Mouse (Mus musculus) embryonic facial prominence, embryonic 12.5 days (tissue): ENCODE data around the gene Phlpp2. TPM values are rescaled to one million over a fixed set of nuclear protein-coding genes. Genes with fewer than 3 reads are reported as not detected.

Source experiments
- ATAC-seq: fragments of 200-750 bp; cut with Nextera tagmentation; 2 replicates; pipeline ENCODE4 v1.8.0; 2017; ENCODE audit not compliant: insufficient number of reproducible peaks, insufficient read depth, low FRiP score, low TSS enrichment
- H3K27ac ChIP-seq: fragments of 300-500 bp; sonication (generic); 2 replicates; pipeline ENCODE4 v1.5.1; 2016; ENCODE audit warnings: mild to moderate bottlenecking
- H3K27me3 ChIP-seq: fragments of 300-500 bp; sonication (generic); 2 replicates; pipeline ENCODE4 v1.6.1; 2016; ENCODE audit warnings: mild to moderate bottlenecking, moderate library complexity
- H3K36me3 ChIP-seq: fragments of 300-500 bp; sonication (generic); 2 replicates; pipeline ENCODE4 v1.6.1; 2016; ENCODE audit warnings: mild to moderate bottlenecking
- H3K4me1 ChIP-seq: fragments of 300-500 bp; sonication (generic); 2 replicates; pipeline ENCODE4 v1.6.1; 2016
- H3K4me2 ChIP-seq: fragments of 300-500 bp; sonication (generic); replicated peaks from 2 replicates; pipeline ENCODE4 v1.6.1; 2016; ENCODE audit warnings: mild to moderate bottlenecking, moderate library complexity
- H3K4me3 ChIP-seq: fragments of 300-500 bp; sonication (generic); 2 replicates; pipeline ENCODE4 v1.5.1; 2016; ENCODE audit warnings: mild to moderate bottlenecking
- H3K9ac ChIP-seq: fragments of 300-500 bp; sonication (generic); 2 replicates; pipeline ENCODE4 v1.6.1; 2016; ENCODE audit warnings: mild to moderate bottlenecking, moderate library complexity
- H3K9me3 ChIP-seq: fragments of 300-500 bp; sonication (generic); 2 replicates; pipeline ENCODE4 v1.6.1; 2016; ENCODE audit warnings: mild to moderate bottlenecking, moderate library complexity
- WGBS: fragments of 180-500 bp; shearing (Covaris S2); methylation state at CpG from one replicate; pipeline ENCODE4 v1.1.7; 2016; 5-methylcytosine and 5-hydroxymethylcytosine counted together
- polyA plus RNA-seq: library from polyadenylated mRNA; unstranded; fragments of >200 nt; fragmentation: Nextera tagmentation; extraction: Ambion mirVana; gene quantifications from 2 replicates; pipeline ENCODE4 v1.2.1, GENCODE M21; 2016

Gene Phlpp2
- polyA plus RNA-seq, 1 experiment from 2014 or later: 4.2 TPM

GRCm38 (mm10) chr8:109947447-109948284, 79.3 kb downstream of the Phlpp2 start:
- peak overlapping the region; percentile 44; the same call in 1 of the 2 replicates for H3K9ac ChIP-seq
- H3K4me1 ChIP-seq: peaks cover 13% of the 10 kb centered on the region; the same call in 1 of the 2 replicates
- peak; percentile 67 for ATAC-seq
- no peaks in the 10 kb centered on the region for H3K9me3 ChIP-seq
- peak overlapping the region; percentile 42 for H3K4me3 ChIP-seq
- peaks cover 22% of the 10 kb centered on the region for H3K27me3 ChIP-seq
- H3K4me2 ChIP-seq: peak overlapping the region; percentile 67
- no peaks in the 10 kb centered on the region; the same call in 1 of the 2 replicates for H3K36me3 ChIP-seq
- H3K27ac ChIP-seq: 0 out of 2 replicates have a peak overlapping the region, but pooled peaks have one; percentile 30
- 1% methylated on average over 24 of the region's 26 CpGs for WGBS

GRCm38 (mm10) chr8:109948285-109948564, 79.9 kb downstream of the Phlpp2 start:
- no peaks in the 10 kb centered on the region for H3K36me3 ChIP-seq
- peaks cover 22% of the 10 kb centered on the region for H3K27me3 ChIP-seq
- peak overlapping the region; percentile 67 for H3K4me2 ChIP-seq
- no peak for ATAC-seq
- H3K9ac ChIP-seq: peak overlapping the region; percentile 44; the same call in 1 of the 2 replicates
- H3K27ac ChIP-seq: 0 out of 2 replicates have a peak overlapping the region, but pooled peaks have one; percentile 30
- peak overlapping the region; percentile 42 for H3K4me3 ChIP-seq
- peaks cover 13% of the 10 kb centered on the region; the same call in 1 of the 2 replicates for H3K4me1 ChIP-seq
- H3K9me3 ChIP-seq: no peaks in the 10 kb centered on the region
- WGBS: 6% methylated on average over 19 of the region's 19 CpGs

- H3K27ac ChIP-seq: no peak overlapping the region
- H3K36me3 ChIP-seq: no peaks in the 10 kb centered on the region
- H3K27me3 ChIP-seq: peaks cover 22% of the 10 kb centered on the region
- no peak overlapping the region for H3K4me2 ChIP-seq
- WGBS: 78% methylated on average over 7 of the region's 7 CpGs
- no peak overlapping the region for H3K9ac ChIP-seq
- no peaks in the 10 kb centered on the region for H3K9me3 ChIP-seq
- ATAC-seq: no peak
- no peak overlapping the region for H3K4me3 ChIP-seq
- peaks cover 15% of the 10 kb centered on the region for H3K4me1 ChIP-seq
Measured at GRCm38 (mm10) chr8:109952171-109952570, 83.8 kb downstream of the Phlpp2 start.

- Histone ChIP-seq H3K27ac (no peak overlapping the region), H3K9me3 (no peaks in the 10 kb centered on the region), H3K4me3 (no peak overlapping the region), H3K9ac (no peak overlapping the region), H3K27me3 (peaks cover 15% of the 10 kb centered on the region; the same call in 1 of the 2 replicates), H3K36me3 (no peaks in the 10 kb centered on the region), H3K4me1 (peaks cover 16% of the 10 kb centered on the region), H3K4me2 (no peak overlapping the region)
- WGBS: 51% methylated on average over 13 of the region's 13 CpGs
- no peak for ATAC-seq
Measured at GRCm38 (mm10) chr8:109954486-109954948, 86.2 kb downstream of the Phlpp2 start.

GRCm38 (mm10) chr8:109957167-109958028, 89.1 kb downstream of the Phlpp2 start:
- no peaks in the 10 kb centered on the region for H3K36me3 ChIP-seq
- no peaks in the 10 kb centered on the region for H3K9me3 ChIP-seq
- H3K4me3 ChIP-seq: no peak overlapping the region
- no peak overlapping the region for H3K9ac ChIP-seq
- 5% methylated on average over 16 of the region's 16 CpGs for WGBS
- H3K4me2 ChIP-seq: peak overlapping the region; percentile 28; the same call in 1 of the 2 replicates
- peaks cover 24% of the 10 kb centered on the region for H3K4me1 ChIP-seq
- ATAC-seq: peak; percentile 41; the same call in 1 of the 2 replicates
- H3K27ac ChIP-seq: no peak overlapping the region
- H3K27me3 ChIP-seq: peaks cover 35% of the 10 kb centered on the region

GRCm38 (mm10) chr8:109958036-109958655, 89.8 kb downstream of the Phlpp2 start:
- peak overlapping the region; percentile 71 for H3K27ac ChIP-seq
- H3K36me3 ChIP-seq: no peaks in the 10 kb centered on the region
- no peaks in the 10 kb centered on the region for H3K9me3 ChIP-seq
- H3K4me1 ChIP-seq: peaks cover 24% of the 10 kb centered on the region
- H3K4me2 ChIP-seq: no peak overlapping the region
- H3K9ac ChIP-seq: no peak overlapping the region
- whole genome bisulfite sequencing: 25% methylated on average over 12 of the region's 12 CpGs
- no peak for ATAC-seq
- no peak overlapping the region for H3K4me3 ChIP-seq
- peaks cover 42% of the 10 kb centered on the region for H3K27me3 ChIP-seq

GRCm38 (mm10) chr8:109959112-109959511, 90.8 kb downstream of the Phlpp2 start:
- 88% methylated on average over 4 of the region's 4 CpGs for WGBS
- no peak overlapping the region for H3K4me3 ChIP-seq
- H3K27me3 ChIP-seq: peaks cover 46% of the 10 kb centered on the region
- H3K9me3 ChIP-seq: no peaks in the 10 kb centered on the region
- ATAC-seq: no peak
- H3K27ac ChIP-seq: no peak overlapping the region
- H3K36me3 ChIP-seq: no peaks in the 10 kb centered on the region
- H3K4me2 ChIP-seq: no peak overlapping the region
- peaks cover 24% of the 10 kb centered on the region for H3K4me1 ChIP-seq
- no peak overlapping the region for H3K9ac ChIP-seq

GRCm38 (mm10) chr8:109961693-109962367, 93.5 kb downstream of the Phlpp2 start, which contains the start of gene Marveld3:
TSS of gene Marveld3 (minus strand) at chr8:109962203.
- H3K9ac ChIP-seq: no peak within 1 kb of the TSS
- ATAC-seq: no peak
- peak within 1 kb of the TSS; percentile 33 for H3K4me3 ChIP-seq
- peaks cover 46% of the 10 kb centered on the region for H3K27me3 ChIP-seq
- no peaks in the 10 kb centered on the region for H3K9me3 ChIP-seq
- H3K4me1 ChIP-seq: peaks cover 24% of the 10 kb centered on the region
- 3% methylated on average over 64 of the region's 64 CpGs for WGBS
- no peak within 1 kb of the TSS for H3K27ac ChIP-seq
- no peaks in the 10 kb centered on the region for H3K36me3 ChIP-seq
- peak within 1 kb of the TSS; percentile 51 for H3K4me2 ChIP-seq

- Histone ChIP-seq H3K27me3 (peaks cover 46% of the 10 kb centered on the region), H3K9ac (no peak overlapping the region), H3K27ac (no peak overlapping the region), H3K9me3 (no peaks in the 10 kb centered on the region), H3K4me1 (peaks cover 15% of the 10 kb centered on the region; the same call in 1 of the 2 replicates), H3K36me3 (no peaks in the 10 kb centered on the region), H3K4me3 (no peak overlapping the region), H3K4me2 (no peak overlapping the region)
- no peak for ATAC-seq
- WGBS: 77% methylated on average over 9 of the region's 9 CpGs
Measured at GRCm38 (mm10) chr8:109962896-109963295, 94.6 kb downstream of the Phlpp2 start.

- Histone ChIP-seq H3K9me3 (no peaks in the 10 kb centered on the region), H3K4me1 (peaks cover 10% of the 10 kb centered on the region; the same call in 1 of the 2 replicates), H3K9ac (no peak overlapping the region), H3K27me3 (peaks cover 46% of the 10 kb centered on the region), H3K4me3 (no peak overlapping the region), H3K36me3 (no peaks in the 10 kb centered on the region), H3K4me2 (no peak overlapping the region), H3K27ac (no peak overlapping the region)
- ATAC-seq: no peak
- WGBS: 74% methylated on average over 13 of the region's 13 CpGs
Measured at GRCm38 (mm10) chr8:109963421-109963820, 95.1 kb downstream of the Phlpp2 start.

- Histone ChIP-seq H3K27me3 (peaks cover 46% of the 10 kb centered on the region), H3K9ac (no peak overlapping the region), H3K4me2 (no peak overlapping the region), H3K9me3 (no peaks in the 10 kb centered on the region), H3K27ac (no peak overlapping the region), H3K36me3 (no peaks in the 10 kb centered on the region), H3K4me1 (peaks cover 8% of the 10 kb centered on the region; the same call in 1 of the 2 replicates), H3K4me3 (no peak overlapping the region)
- WGBS: 71% methylated on average over 4 of the region's 4 CpGs
- ATAC-seq: no peak
Measured at GRCm38 (mm10) chr8:109964106-109964505, 95.8 kb downstream of the Phlpp2 start.
